Mouse (Mus musculus): ENCODE results near the gene Sipa1. TPM values are rescaled to one million over a fixed set of nuclear protein-coding genes. Genes with fewer than 3 reads are reported as not detected.

Gene Sipa1
- polyA plus RNA-seq, 1 experiment from 2014 or later: 26.2 TPM

GRCm38 (mm10) chr19:5636571-5637041 is 26.9 kb downstream of the Sipa1 start:
- peaks cover 4% of the 10 kb centered on the region for H3K4me1 ChIP-seq (replicated peaks; ENCODE audit: insufficient read depth, low read length)
- TF ChIP-seq CTCF (IDR thresholded peaks at IDR 0.05; ENCODE audit: low read depth): no peak
- H3K27ac ChIP-seq: peak overlapping the region; percentile 87
- H3K9ac ChIP-seq (ENCODE audit: low read depth, low read length): peak overlapping the region; percentile 90
- peak overlapping the region; percentile 70 for H3K4me3 ChIP-seq (replicated peaks; ENCODE audit: low read depth, low read length)
- ATAC-seq (replicated peaks; ENCODE audit: low FRiP score, low read depth) (no peak), DNase-seq (ENCODE audit: low spot score) (no peak)
- no peaks in the 10 kb centered on the region for H3K27me3 ChIP-seq (ENCODE audit: insufficient read depth, low read length)
- H3K9me3 ChIP-seq (replicated peaks; ENCODE audit: low read length): no peaks in the 10 kb centered on the region
- 32% methylated on average over 12 of the region's 12 CpGs for WGBS
- peaks cover 15% of the 10 kb centered on the region for H3K36me3 ChIP-seq (ENCODE audit: insufficient read depth, low read length)
- peak overlapping the region; percentile 81 for H3K4me2 ChIP-seq (ENCODE audit: low read length)

GRCm38 (mm10) chr19:5636036-5636570 is 27.4 kb downstream of the Sipa1 start:
- Histone ChIP-seq H3K4me3 (replicated peaks; ENCODE audit: low read depth, low read length) (no peak overlapping the region), H3K36me3 (ENCODE audit: insufficient read depth, low read length) (peaks cover 10% of the 10 kb centered on the region; the same call in 1 of the 2 replicates), H3K4me2 (ENCODE audit: low read length) (peak overlapping the region; percentile 81; the same call in 1 of the 2 replicates), H3K4me1 (replicated peaks; ENCODE audit: insufficient read depth, low read length) (peaks cover 4% of the 10 kb centered on the region), H3K27ac (no peak overlapping the region), H3K9me3 (replicated peaks; ENCODE audit: low read length) (no peaks in the 10 kb centered on the region), H3K9ac (ENCODE audit: low read depth, low read length) (no peak overlapping the region), H3K27me3 (ENCODE audit: insufficient read depth, low read length) (no peaks in the 10 kb centered on the region)
- WGBS: 67% methylated on average over 7 of the region's 7 CpGs
- ATAC-seq (replicated peaks; ENCODE audit: low FRiP score, low read depth) (no peak), DNase-seq (ENCODE audit: low spot score) (no peak)
- TF ChIP-seq CTCF (IDR thresholded peaks at IDR 0.05; ENCODE audit: low read depth): no peak

- Histone ChIP-seq H3K9ac (ENCODE audit: low read depth, low read length) (no peak overlapping the region), H3K4me1 (replicated peaks; ENCODE audit: insufficient read depth, low read length) (no peaks in the 10 kb centered on the region; the same call in 1 of the 2 replicates), H3K36me3 (ENCODE audit: insufficient read depth, low read length) (no peaks in the 10 kb centered on the region), H3K27ac (no peak overlapping the region), H3K27me3 (ENCODE audit: insufficient read depth, low read length) (no peaks in the 10 kb centered on the region), H3K4me2 (ENCODE audit: low read length) (no peak overlapping the region), H3K9me3 (replicated peaks; ENCODE audit: low read length) (no peaks in the 10 kb centered on the region), H3K4me3 (replicated peaks; ENCODE audit: low read depth, low read length) (no peak overlapping the region)
- DNase-seq (ENCODE audit: low spot score) (no peak), ATAC-seq (replicated peaks; ENCODE audit: low FRiP score, low read depth) (no peak)
- TF ChIP-seq CTCF (IDR thresholded peaks at IDR 0.05; ENCODE audit: low read depth): no peak
- 81% methylated on average over 9 of the region's 9 CpGs for WGBS
Measured at GRCm38 (mm10) chr19:5632120-5632519, 31.4 kb downstream of the Sipa1 start.

GRCm38 (mm10) chr19:5629907-5630306 is 33.6 kb downstream of the Sipa1 start:
- H3K4me3 ChIP-seq (replicated peaks; ENCODE audit: low read depth, low read length): no peak overlapping the region
- DNase-seq (ENCODE audit: low spot score): no peak
- no peak overlapping the region for H3K27ac ChIP-seq
- H3K4me1 ChIP-seq (replicated peaks; ENCODE audit: insufficient read depth, low read length): no peaks in the 10 kb centered on the region
- no peaks in the 10 kb centered on the region for H3K27me3 ChIP-seq (ENCODE audit: insufficient read depth, low read length)
- H3K9ac ChIP-seq (ENCODE audit: low read depth, low read length): no peak overlapping the region
- ATAC-seq (replicated peaks; ENCODE audit: low FRiP score, low read depth): no peak
- no peaks in the 10 kb centered on the region for H3K36me3 ChIP-seq (ENCODE audit: insufficient read depth, low read length)
- H3K9me3 ChIP-seq (replicated peaks; ENCODE audit: low read length): no peaks in the 10 kb centered on the region
- H3K4me2 ChIP-seq (ENCODE audit: low read length): no peak overlapping the region
- TF ChIP-seq CTCF (IDR thresholded peaks at IDR 0.05; ENCODE audit: low read depth): no peak

GRCm38 (mm10) chr19:5625311-5625710 is 38.2 kb downstream of the Sipa1 start:
- H3K27me3 ChIP-seq (ENCODE audit: insufficient read depth, low read length): no peaks in the 10 kb centered on the region
- ATAC-seq (replicated peaks; ENCODE audit: low FRiP score, low read depth) (no peak), DNase-seq (ENCODE audit: low spot score) (no peak)
- TF ChIP-seq CTCF (IDR thresholded peaks at IDR 0.05; ENCODE audit: low read depth): no peak
- no peaks in the 10 kb centered on the region for H3K36me3 ChIP-seq (ENCODE audit: insufficient read depth, low read length)
- no peak overlapping the region for H3K27ac ChIP-seq
- no peak overlapping the region for H3K4me3 ChIP-seq (replicated peaks; ENCODE audit: low read depth, low read length)
- H3K9me3 ChIP-seq (replicated peaks; ENCODE audit: low read length): no peaks in the 10 kb centered on the region
- no peaks in the 10 kb centered on the region for H3K4me1 ChIP-seq (replicated peaks; ENCODE audit: insufficient read depth, low read length)
- WGBS: 90% methylated on average over 8 of the region's 8 CpGs
- H3K9ac ChIP-seq (ENCODE audit: low read depth, low read length): no peak overlapping the region
- no peak overlapping the region for H3K4me2 ChIP-seq (ENCODE audit: low read length)

- H3K9ac ChIP-seq (ENCODE audit: low read depth, low read length): no peak overlapping the region
- no peak overlapping the region for H3K4me2 ChIP-seq (ENCODE audit: low read length)
- ATAC-seq (replicated peaks; ENCODE audit: low FRiP score, low read depth) (no peak), DNase-seq (ENCODE audit: low spot score) (no peak)
- no peaks in the 10 kb centered on the region for H3K36me3 ChIP-seq (ENCODE audit: insufficient read depth, low read length)
- no peaks in the 10 kb centered on the region for H3K9me3 ChIP-seq (replicated peaks; ENCODE audit: low read length)
- H3K27me3 ChIP-seq (ENCODE audit: insufficient read depth, low read length): no peaks in the 10 kb centered on the region
- no peak overlapping the region for H3K27ac ChIP-seq
- 74% methylated on average over 5 of the region's 5 CpGs for whole genome bisulfite sequencing
- no peaks in the 10 kb centered on the region for H3K4me1 ChIP-seq (replicated peaks; ENCODE audit: insufficient read depth, low read length)
- TF ChIP-seq CTCF (IDR thresholded peaks at IDR 0.05; ENCODE audit: low read depth): no peak
- no peak overlapping the region for H3K4me3 ChIP-seq (replicated peaks; ENCODE audit: low read depth, low read length)
Measured at GRCm38 (mm10) chr19:5621884-5622283, 41.6 kb downstream of the Sipa1 start.

- Histone ChIP-seq H3K27ac (no peak overlapping the region), H3K4me3 (replicated peaks; ENCODE audit: low read depth, low read length) (no peak overlapping the region), H3K27me3 (ENCODE audit: insufficient read depth, low read length) (no peaks in the 10 kb centered on the region), H3K9ac (ENCODE audit: low read depth, low read length) (no peak overlapping the region), H3K4me1 (replicated peaks; ENCODE audit: insufficient read depth, low read length) (no peaks in the 10 kb centered on the region), H3K9me3 (replicated peaks; ENCODE audit: low read length) (no peaks in the 10 kb centered on the region), H3K4me2 (ENCODE audit: low read length) (no peak overlapping the region), H3K36me3 (ENCODE audit: insufficient read depth, low read length) (no peaks in the 10 kb centered on the region)
- ATAC-seq (replicated peaks; ENCODE audit: low FRiP score, low read depth) (no peak), DNase-seq (ENCODE audit: low spot score) (no peak)
- no peak for TF ChIP-seq CTCF (IDR thresholded peaks at IDR 0.05; ENCODE audit: low read depth)
- WGBS: 85% methylated on average over 4 of the region's 4 CpGs
Measured at GRCm38 (mm10) chr19:5620007-5620406, 43.5 kb downstream of the Sipa1 start.
